Mouse (Mus musculus) kidney, postnatal 0 days (tissue): ENCODE data around the gene Srd5a2. TPM values are rescaled to one million over a fixed set of nuclear protein-coding genes. Genes with fewer than 3 reads are reported as not detected.

Experiments
- ATAC-seq: fragments of 200-750 bp; cut with Nextera tagmentation; replicated peaks from 2 replicates; pipeline ENCODE4 v1.8.0; 2017; ENCODE audit warnings: low read depth, moderate number of reproducible peaks, moderate TSS enrichment, moderate library complexity; ENCODE audit not compliant: low FRiP score
- DNase-seq: peaks from one replicate; pipeline ENCODE4 v3.0.0-alpha.2; 2016; ENCODE audit warnings: low spot score
- H3K27ac ChIP-seq: fragments of 300-500 bp; sonication (generic); 2 replicates; pipeline ENCODE4 v1.5.1; 2014; ENCODE audit warnings: mild to moderate bottlenecking
- H3K27me3 ChIP-seq: fragments of 300-500 bp; sonication (generic); 2 replicates; pipeline ENCODE4 v1.6.1; 2014; ENCODE audit warnings: low read length, mixed read lengths; ENCODE audit not compliant: insufficient read depth
- H3K36me3 ChIP-seq: fragments of 300-500 bp; sonication (generic); 2 replicates; pipeline ENCODE4 v1.6.1; 2014; ENCODE audit warnings: low read length, mixed read lengths; ENCODE audit not compliant: insufficient read depth
- H3K4me1 ChIP-seq: fragments of 300-500 bp; sonication (generic); replicated peaks from 2 replicates; pipeline ENCODE4 v1.6.1; 2014; ENCODE audit warnings: antibody characterized with exemption, low read length, mixed read lengths; ENCODE audit not compliant: insufficient read depth
- H3K4me2 ChIP-seq: fragments of 300-500 bp; sonication (generic); 2 replicates; pipeline ENCODE4 v1.6.1; 2014; ENCODE audit warnings: mild to moderate bottlenecking, low read length, moderate library complexity, mixed read lengths
- H3K4me3 ChIP-seq: fragments of 300-500 bp; sonication (generic); replicated peaks from 2 replicates; pipeline ENCODE4 v1.5.1; 2014; ENCODE audit warnings: low read depth, low read length
- H3K9ac ChIP-seq: fragments of 300-500 bp; sonication (generic); 2 replicates; pipeline ENCODE4 v1.6.1; 2014; ENCODE audit warnings: low read depth, low read length
- H3K9me3 ChIP-seq: fragments of 300-500 bp; sonication (generic); replicated peaks from 2 replicates; pipeline ENCODE4 v1.6.1; 2016; ENCODE audit warnings: low read length, inconsistent platforms, mixed read lengths
- CTCF ChIP-seq: IDR thresholded peaks from 2 replicates; pipeline ENCODE4 v1.5.1; 2016; ENCODE audit warnings: antibody characterized with exemption, low read depth, mild to moderate bottlenecking, moderate library complexity
- WGBS: fragments of 180-500 bp; shearing (Covaris S2); extraction: QIAGEN DNeasy Blood & Tissue Kit; methylation state at CpG from one replicate; pipeline ENCODE4 v1.1.7; 2014; 5-methylcytosine and 5-hydroxymethylcytosine counted together
- polyA plus RNA-seq: library from polyadenylated mRNA; unstranded; fragments of >200 nt; fragmentation: Nextera tagmentation; extraction: Ambion mirVana; gene quantifications from 2 replicates; pipeline ENCODE4 v1.2.1, GENCODE M21; 2015

Srd5a2 gene
- polyA plus RNA-seq, 1 experiment from 2014 or later: 0.22 TPM

GRCm38 (mm10) chr17:73995907-73996645 lies 51.6 kb downstream of the Srd5a2 start:
- Histone ChIP-seq H3K4me2 (no peak overlapping the region), H3K4me1 (no peaks in the 10 kb centered on the region), H3K9me3 (no peaks in the 10 kb centered on the region), H3K4me3 (no peak overlapping the region), H3K27ac (no peak overlapping the region), H3K9ac (no peak overlapping the region), H3K27me3 (no peaks in the 10 kb centered on the region), H3K36me3 (no peaks in the 10 kb centered on the region)
- no peak for ATAC-seq
- 86% methylated on average over 13 of the region's 13 CpGs for WGBS
- no peak for DNase-seq
- TF ChIP-seq CTCF: no peak

- no peak for TF ChIP-seq CTCF
- Histone ChIP-seq H3K27me3 (no peaks in the 10 kb centered on the region), H3K36me3 (no peaks in the 10 kb centered on the region), H3K9me3 (no peaks in the 10 kb centered on the region), H3K27ac (no peak overlapping the region), H3K4me1 (no peaks in the 10 kb centered on the region), H3K4me2 (no peak overlapping the region), H3K9ac (no peak overlapping the region), H3K4me3 (no peak overlapping the region)
- WGBS: 91% methylated on average over 4 of the region's 4 CpGs
- no peak for ATAC-seq
- no peak for DNase-seq
These were observed 56.5 kb downstream of the Srd5a2 start for GRCm38 (mm10) chr17:73991264-73991663.

DNA sequence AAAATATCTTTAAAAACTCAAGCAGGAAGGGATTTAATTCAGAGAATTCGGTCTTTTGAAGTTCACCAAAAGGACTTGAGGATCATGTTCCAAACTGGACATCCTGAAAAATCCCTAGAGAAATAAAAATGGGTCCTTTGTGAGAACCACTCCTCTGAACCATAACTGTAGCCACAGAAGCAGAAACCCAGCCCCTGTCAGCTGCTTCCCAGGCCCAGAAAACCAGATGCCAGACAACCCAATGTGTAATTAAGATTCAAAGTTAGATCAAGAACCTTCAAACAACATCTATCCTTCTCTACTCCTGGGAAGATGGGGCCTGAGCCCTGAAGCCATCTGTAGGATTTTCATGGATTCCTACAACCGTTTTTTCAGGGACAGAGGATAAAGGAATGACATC lies 61.1 kb downstream of the Srd5a2 start:
- TF ChIP-seq CTCF: no peak
- H3K4me3 ChIP-seq: no peak overlapping the region
- WGBS: 69% methylated on average over 2 of the region's 2 CpGs
- no peaks in the 10 kb centered on the region; the same call in 1 of the 2 replicates for H3K4me1 ChIP-seq
- ATAC-seq (no peak), DNase-seq (no peak)
- H3K9ac ChIP-seq: no peak overlapping the region
- no peak overlapping the region for H3K27ac ChIP-seq
- H3K36me3 ChIP-seq: no peaks in the 10 kb centered on the region
- no peaks in the 10 kb centered on the region for H3K9me3 ChIP-seq
- H3K27me3 ChIP-seq: no peaks in the 10 kb centered on the region
- no peak overlapping the region for H3K4me2 ChIP-seq

DNA sequence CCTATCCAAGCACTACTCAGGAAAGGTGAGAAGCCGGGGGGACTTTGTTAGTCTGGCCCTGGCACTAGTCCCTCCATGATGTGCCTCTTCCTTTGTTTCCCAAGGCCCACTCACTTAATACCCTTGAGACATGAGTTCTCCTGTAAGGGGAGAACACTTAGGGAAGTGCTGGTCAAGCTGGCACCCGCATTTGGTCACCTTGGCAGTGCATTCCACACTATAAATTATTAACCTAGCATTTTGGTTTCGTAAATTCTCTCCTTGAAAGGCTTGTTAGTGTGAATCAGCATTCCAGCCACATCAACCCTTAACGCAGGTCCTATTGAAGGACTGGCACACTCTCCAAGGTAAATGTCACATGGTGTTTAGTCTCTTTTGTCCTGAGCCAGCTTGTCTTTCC lies 61.8 kb downstream of the Srd5a2 start:
- Histone ChIP-seq H3K9ac (no peak overlapping the region), H3K36me3 (no peaks in the 10 kb centered on the region), H3K27ac (no peak overlapping the region), H3K9me3 (no peaks in the 10 kb centered on the region), H3K4me2 (no peak overlapping the region), H3K4me1 (no peaks in the 10 kb centered on the region; the same call in 1 of the 2 replicates), H3K4me3 (no peak overlapping the region), H3K27me3 (no peaks in the 10 kb centered on the region)
- TF ChIP-seq CTCF: no peak
- ATAC-seq (0 out of 2 replicates have a peak, but pooled peaks have one; percentile 13), DNase-seq (no peak)
- 65% methylated on average over 4 of the region's 4 CpGs for WGBS

- peak; percentile 81 for DNase-seq
- WGBS: 3% methylated on average over 4 of the region's 4 CpGs
These were observed 63.2 kb downstream of the Srd5a2 start for GRCm38 (mm10) chr17:73984508-73984907.

DNA sequence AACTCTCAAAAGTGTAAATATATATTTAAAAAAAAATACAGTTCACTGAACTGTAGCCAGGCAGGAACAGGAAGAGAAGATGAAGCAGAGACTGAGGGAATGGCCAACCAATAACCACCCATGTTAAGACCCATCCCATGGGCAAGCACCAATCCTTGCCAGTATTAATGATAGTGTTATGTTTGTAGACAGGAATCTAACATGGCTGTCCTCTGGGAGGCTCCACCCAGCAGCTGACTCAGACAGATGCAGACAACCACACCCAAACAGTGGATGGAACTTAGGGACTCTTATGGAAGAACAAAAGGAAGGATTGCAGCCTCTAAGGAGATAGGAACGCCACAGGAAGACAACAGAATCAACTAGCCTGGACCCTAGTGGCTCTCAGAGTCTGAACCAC lies 64.8 kb downstream of the Srd5a2 start:
- no peak for TF ChIP-seq CTCF
- ATAC-seq: no peak
- no peak overlapping the region for H3K27ac ChIP-seq
- no peak overlapping the region for H3K4me3 ChIP-seq
- no peaks in the 10 kb centered on the region for H3K27me3 ChIP-seq
- WGBS: 86% methylated on average over 1 of the region's 1 CpGs
- H3K9me3 ChIP-seq: no peaks in the 10 kb centered on the region
- no peaks in the 10 kb centered on the region for H3K36me3 ChIP-seq
- no peak overlapping the region for H3K4me2 ChIP-seq
- no peak overlapping the region for H3K9ac ChIP-seq
- H3K4me1 ChIP-seq: no peaks in the 10 kb centered on the region; the same call in 1 of the 2 replicates
- DNase-seq: no peak

More at GRCm38 (mm10) chr17:73984508-73984907, 63.2 kb downstream of the Srd5a2 start:
- Histone ChIP-seq H3K4me1 (no peaks in the 10 kb centered on the region; the same call in 1 of the 2 replicates), H3K9ac (no peak overlapping the region), H3K4me3 (no peak overlapping the region), H3K27ac (no peak overlapping the region), H3K36me3 (no peaks in the 10 kb centered on the region), H3K4me2 (no peak overlapping the region), H3K9me3 (no peaks in the 10 kb centered on the region), H3K27me3 (no peaks in the 10 kb centered on the region)
- peak; percentile 66; the same call in 1 of the 2 replicates for ATAC-seq
- no peak for TF ChIP-seq CTCF
